Mouse (Mus musculus) lung, postnatal 0 days (tissue): Measurements from ENCODE around the gene Dnal4.

ENCODE experiments used
- CTCF ChIP-seq: IDR thresholded peaks from 2 replicates; pipeline ENCODE4 v1.5.1; 2016; ENCODE audit warnings: antibody characterized with exemption, mild to moderate bottlenecking
- EP300 ChIP-seq: IDR thresholded peaks from 2 replicates; pipeline ENCODE4 v1.6.1; 2016; ENCODE audit warnings: antibody characterized with exemption, mild to moderate bottlenecking, control low read depth

DNA sequence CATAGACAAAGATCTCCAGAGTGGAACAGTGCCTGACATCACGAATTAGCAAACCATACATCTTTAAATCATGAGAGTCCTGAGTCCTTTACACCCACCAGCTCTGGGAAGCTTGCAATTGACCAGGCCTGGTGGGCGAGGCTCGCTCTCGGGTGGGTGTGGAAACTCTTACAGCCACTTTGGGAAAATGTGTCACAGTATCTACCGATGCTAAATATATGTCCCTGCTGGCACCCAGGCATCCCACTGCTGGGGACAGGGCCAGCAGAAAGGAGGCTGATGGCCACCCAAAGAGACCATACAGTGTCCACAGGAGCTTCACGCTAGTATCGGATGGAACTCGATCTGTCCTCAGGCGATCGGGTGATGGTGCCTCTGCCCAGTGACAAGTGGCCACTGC, 20.9 kb upstream of the Dnal4 start:
- TF ChIP-seq CTCF (no peak), EP300 (no peak)
